Mouse (Mus musculus) thymus, postnatal 25 days (tissue): ENCODE measurements around the gene Cyp2s1.
A peak's percentile ranks its signal among the peaks of the same experiment; 100 is the strongest.

Experiments used
- DNase-seq: peaks from one replicate; pipeline ENCODE4 v3.0.0; 2022

Cyp2s1 gene

DNA sequence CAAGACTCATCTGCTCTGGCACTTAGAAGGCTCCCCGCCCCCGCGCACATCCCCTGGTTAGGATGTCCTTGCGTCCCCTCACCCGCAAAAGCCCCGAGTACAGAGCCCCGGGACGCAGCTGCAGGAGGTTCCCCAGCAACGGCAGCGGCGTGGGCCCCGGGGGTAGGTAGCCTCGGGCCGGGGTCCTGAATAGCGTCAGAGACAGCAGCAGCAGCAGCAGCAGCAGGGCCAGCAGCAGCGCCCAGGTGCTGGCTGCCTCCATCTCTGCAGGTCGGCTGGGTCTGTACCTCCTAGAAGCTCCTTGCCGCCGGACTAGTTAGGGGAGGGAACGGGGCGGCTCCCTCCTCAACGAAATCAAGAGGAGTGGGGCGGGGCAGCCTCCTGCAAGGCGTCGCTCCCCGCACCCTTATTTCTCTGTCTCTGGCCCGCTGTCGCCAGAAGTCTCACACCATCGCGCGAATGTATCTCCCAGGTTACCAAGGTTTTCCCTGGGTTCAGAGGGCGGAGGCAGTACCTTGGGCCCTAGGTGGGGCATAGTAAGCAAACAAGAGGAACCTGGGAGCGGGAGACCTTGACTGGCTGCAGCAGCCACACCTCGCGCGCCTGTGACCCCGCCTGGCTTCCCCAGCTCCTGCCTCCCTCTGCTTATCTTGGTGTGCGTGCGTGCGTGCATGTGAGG lies at the start of gene Cyp2s1:
Gene Cyp2s1, minus strand, starts transcription at position 673 of the 679 bp plus-strand sequence.
- DNase-seq, result peak; percentile 56

- no peak for DNase-seq
Observed at GRCm38 (mm10) chr7:25864861-25865260, 48.1 kb upstream of the Cyp2s1 start.

- no peak for DNase-seq
Observed at GRCm38 (mm10) chr7:25863756-25864155, 47.0 kb upstream of the Cyp2s1 start.

GRCm38 (mm10) chr7:25862365-25862764 lies 45.7 kb upstream of the Cyp2s1 start:
- no peak for DNase-seq

DNA sequence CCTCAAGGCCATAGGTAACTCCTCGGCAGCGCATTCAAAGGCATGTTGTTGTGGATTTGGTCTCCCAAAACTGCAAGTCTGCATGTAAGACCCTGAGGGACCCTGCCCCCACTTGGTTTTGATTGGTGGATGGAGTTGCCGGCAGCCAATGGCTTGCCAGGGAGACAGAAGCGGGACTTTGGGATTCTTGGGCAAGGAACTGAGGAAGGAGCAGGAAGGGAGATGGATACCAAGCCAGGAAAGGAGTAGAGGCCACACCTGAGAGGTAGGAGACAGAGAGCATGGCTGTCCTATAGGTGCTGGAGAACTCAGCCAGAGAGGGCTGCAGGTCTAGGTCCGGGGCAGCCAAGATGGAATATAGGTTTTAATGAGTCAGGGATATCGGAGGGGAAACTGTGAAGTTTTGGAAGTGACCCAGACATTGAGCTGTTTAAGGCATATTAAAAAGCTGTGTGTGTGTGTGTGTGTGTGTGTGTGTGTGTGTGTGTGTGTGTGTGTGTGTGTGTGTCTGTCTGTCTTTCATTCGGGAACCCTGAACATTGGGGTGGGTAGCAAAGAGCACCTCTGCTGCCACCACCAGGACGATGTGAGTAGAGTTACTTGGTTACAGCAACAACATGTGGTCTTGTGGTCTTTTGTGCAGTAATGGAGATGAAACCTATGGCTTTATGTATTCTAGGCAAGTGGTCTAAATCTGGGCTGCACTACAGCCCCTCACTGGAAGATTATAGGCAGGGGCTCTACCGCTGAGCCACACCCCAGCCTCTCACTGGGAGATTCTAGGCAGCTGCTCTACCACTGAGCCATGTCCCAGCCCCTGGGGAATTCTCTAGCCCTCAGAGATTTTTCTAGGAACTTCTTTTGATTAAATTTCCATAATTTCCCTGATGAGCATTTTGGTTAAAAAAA lies 43.5 kb upstream of the Cyp2s1 start:
- peak; percentile 31 for DNase-seq

DNA sequence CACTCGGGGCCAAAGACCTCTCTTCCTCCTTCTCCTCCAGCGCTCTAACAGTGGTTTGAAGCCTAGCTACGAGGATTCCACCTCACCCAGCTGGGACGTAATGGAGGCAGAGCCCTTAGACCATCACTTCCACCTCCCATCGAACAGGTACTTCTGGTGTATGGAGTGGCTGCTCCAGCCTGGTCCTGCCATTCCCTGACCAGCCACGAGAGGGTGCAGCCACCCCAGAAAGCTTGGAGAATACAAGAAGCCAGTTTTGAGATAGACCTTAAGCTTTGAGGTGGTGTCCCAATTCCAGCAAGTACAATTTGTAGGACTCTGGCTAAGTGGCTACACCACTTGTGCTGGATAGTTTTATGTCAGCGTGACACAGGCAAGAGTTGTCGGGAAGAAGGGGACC lies 38.4 kb upstream of the Cyp2s1 start:
- DNase-seq, result peak; percentile 76

DNA sequence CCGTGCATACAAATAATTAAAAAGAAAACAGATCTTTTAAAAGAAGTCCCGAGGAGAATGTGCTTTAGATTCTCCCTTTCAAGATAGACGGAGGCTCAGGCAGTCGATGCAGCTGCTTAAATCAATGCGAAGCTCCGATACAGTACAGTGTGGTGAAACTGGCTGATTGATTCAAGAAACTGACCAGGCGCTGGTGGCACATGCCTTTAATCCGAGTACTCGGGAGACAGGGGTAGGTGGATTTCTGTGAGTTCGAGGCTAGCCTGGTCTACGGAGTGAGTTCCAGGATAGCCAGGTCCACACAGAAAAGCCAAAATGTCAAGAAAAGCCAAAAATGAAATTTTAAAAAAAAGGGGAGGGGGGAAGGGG lies 31.7 kb upstream of the Cyp2s1 start:
- no peak for DNase-seq

GRCm38 (mm10) chr7:25847722-25848443 lies 31.2 kb upstream of the Cyp2s1 start:
- DNase-seq, result peak; percentile 92

- DNase-seq, result no peak
Observed at GRCm38 (mm10) chr7:25844885-25845284, 28.2 kb upstream of the Cyp2s1 start.

DNA sequence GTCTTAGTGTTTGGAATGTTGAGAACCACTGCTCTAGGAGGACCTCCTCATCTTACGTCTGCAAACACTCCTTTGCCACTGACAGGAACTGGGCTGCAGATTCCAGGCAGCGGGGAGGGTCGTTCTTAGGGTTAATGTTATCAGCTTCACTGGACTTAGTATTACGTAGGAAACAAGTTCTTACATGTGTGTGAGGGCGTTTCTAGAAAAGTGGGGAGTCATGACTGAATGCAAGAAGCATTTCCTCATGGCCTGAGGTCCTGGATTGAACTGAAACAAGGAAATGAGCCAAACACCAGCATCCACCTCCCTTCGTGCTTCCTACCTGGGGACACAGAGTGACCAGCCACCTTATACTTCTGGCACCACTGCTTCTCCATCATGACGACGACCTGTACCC lies 27.7 kb upstream of the Cyp2s1 start:
- DNase-seq, result no peak

GRCm38 (mm10) chr7:25843492-25843891 lies 26.8 kb upstream of the Cyp2s1 start:
- no peak for DNase-seq

DNA sequence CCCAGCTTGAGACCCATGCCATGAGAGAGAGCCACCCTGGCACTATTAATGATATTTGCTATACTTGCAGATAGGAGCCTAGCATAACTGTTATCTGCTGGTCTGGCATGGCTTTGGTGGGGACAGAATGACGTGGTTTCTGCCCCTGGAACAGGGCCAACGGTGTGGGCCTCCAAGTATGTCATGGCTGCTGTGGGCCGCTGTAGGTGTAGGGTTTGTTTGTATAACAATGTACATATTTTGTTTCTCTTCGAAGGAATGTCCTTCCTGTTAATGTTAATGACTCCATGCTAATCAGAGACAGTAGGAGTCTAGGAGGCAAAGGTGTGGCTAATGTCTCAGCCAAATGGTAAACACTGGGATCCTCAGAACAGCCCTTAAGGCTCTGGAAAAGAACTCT lies 24.2 kb upstream of the Cyp2s1 start:
- DNase-seq, result no peak

DNA sequence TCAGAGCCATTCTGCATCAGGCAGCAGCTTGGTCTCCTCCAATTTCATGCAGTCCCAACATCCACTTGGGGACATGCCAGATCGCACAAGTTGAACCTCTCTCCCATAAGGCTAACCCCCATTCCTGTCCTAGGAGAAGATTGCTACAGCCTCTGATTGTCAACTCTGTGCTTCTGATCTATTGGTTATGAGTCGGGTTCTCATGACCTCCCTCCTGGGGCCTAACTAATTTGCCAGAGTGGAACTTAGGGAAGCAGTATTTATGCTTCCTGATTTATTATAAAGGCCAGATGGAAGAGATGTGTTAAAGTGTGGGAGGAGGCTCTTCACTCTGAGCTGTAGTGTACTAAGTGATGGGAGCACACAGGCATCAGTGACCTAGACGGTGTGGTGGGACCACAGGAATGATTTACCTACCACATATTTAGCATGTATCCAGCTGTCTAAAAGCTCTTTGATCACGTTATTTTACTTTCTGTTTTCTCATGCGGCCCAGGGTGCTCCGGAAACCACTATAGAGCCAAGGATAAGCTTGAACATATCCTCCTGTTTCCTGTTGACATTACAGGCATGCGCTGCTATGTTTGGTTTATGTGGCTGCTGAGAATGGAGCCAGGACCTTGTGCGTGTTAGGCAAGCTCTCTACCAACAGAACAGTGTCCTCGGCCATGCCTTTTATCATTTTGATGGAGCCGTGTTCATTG lies 18.6 kb upstream of the Cyp2s1 start:
- peak; percentile 46 for DNase-seq

- no peak for DNase-seq
Observed at GRCm38 (mm10) chr7:25831557-25832530, 15.1 kb upstream of the Cyp2s1 start.

DNA sequence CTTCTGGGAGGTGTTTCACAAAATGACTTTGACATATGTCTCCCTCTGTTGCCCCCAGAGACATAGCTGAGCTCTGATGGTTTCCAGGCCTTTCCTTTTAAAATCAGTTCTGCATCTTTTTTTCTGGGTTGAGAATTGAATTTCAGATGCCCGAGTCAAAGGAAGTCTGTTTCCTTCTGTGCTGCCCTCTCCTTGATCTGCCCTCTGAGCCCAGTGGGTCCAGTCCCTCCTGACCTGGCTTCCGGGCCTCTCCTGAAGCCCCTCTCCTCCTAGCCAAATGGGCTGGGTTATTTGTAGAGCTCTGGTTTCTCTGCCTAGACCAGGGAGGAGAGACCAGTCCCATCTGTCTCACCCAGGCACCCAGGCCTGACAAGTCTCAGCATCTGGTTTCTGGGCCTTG lies 13.5 kb upstream of the Cyp2s1 start:
- DNase-seq, result no peak

DNA sequence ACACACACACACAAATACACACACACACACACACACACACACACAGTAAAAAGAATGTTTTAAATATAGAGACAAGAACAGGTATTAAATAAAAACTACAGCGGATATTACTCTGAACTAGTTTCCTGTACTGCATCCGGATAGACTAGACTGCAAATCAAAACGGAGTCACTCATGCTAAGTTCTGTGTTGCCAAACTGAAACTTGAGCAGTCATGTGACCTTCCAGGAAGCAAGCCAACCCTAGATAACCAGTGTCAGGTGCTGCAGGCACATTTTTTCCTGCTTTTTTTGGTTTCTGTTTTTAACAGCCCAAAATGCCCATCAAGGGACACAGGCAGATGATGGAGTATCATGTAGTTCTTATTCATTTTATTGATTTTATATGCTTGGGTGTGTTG lies 10.5 kb upstream of the Cyp2s1 start:
- DNase-seq, result peak; percentile 33

DNA sequence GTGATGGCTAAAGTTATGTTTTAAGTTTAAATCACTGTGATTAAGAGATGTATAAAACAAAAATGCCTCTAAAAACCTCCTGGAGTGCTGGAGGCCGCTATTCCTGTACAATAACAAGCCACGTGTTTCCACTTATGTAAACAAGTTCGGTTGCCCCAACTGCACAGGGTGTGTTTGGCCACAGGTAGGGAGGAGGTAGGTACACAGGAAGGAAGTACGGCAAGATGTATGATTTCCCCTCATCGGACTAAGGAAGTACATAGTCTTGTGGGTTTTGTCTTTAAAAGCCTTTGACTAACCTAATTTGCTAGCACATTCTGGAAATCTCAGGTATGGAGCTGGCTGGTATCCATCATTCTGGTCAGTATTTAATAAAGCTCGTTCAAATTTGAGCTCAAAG lies 9.3 kb upstream of the Cyp2s1 start:
- no peak for DNase-seq

- DNase-seq, result no peak
Observed at GRCm38 (mm10) chr7:25825043-25825442, 8.3 kb upstream of the Cyp2s1 start.

DNA sequence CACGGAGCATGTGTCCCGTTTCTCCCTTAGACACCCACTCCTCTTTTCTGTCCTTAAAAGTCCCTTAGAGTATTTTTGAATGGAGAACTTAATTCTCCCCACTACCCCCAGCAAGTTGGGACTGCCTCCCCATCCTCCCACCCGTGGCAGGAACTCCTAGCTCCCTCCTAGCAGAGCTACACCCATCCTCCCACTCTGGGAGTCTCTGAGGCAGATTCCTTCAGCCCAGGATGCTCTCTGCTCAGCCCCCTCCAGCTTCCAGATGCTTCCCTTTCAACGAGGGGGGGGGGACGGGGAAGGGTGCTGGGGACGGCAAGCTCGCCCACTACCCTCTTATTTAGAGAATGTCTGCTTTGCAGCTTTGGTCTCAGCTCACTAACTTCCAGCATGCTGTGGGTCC lies 1.1 kb downstream of the Cyp2s1 start:
- no peak for DNase-seq

GRCm38 (mm10) chr7:25814711-25815110 lies 2.0 kb downstream of the Cyp2s1 start:
- no peak for DNase-seq

- no peak for DNase-seq
Observed at GRCm38 (mm10) chr7:25812195-25812594, 4.5 kb downstream of the Cyp2s1 start.

DNA sequence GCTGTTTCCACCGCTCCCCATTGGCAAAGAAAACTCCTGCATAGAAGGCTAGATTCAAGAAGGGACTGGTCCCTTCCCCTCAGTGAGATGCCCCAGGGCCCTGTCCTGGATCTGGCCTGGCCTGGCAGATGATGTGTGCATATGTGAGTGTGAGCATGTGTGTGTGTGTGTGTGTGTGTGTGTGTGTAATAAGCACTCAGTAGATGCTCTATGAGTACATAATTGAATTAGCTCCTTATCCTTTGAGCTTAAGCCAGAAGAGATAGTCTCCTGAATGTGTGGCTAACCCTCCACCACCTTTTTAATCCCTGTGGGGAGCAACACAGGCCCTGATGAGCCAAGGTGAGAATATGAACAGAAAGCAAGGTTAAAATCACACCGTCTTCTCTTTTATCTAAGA lies 5.0 kb downstream of the Cyp2s1 start:
- no peak for DNase-seq
